Mouse (Mus musculus) heart, postnatal 0 days (tissue): ENCODE data around the gene Epha4.

Experiments
- CTCF ChIP-seq: IDR thresholded peaks from 2 replicates; pipeline ENCODE4 v1.5.1; 2016; ENCODE audit warnings: antibody characterized with exemption, control low read depth, low read depth
- EP300 ChIP-seq: IDR thresholded peaks from 2 replicates; pipeline ENCODE4 v1.6.1; 2016; ENCODE audit warnings: antibody characterized with exemption, low read depth

DNA sequence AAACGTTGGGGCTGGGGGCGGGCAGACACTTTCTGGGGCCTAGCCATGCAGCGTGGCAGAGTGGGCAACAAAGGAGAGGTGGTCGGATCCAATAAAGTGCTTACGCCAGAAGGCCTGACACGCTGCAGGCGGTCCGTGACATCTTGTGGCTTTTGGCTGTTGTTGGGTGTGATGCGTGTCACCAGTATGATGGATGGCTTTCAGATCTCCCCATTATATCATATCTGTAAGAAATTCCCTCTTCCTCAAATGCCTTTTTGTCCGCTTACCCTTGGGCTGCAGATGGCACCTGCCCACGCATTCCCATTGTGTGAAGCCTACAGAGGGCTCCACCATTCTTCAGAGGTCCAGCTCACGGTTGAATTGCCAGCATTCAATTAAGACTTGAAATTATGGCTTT is 25.1 kb upstream of the Epha4 start:
- TF ChIP-seq CTCF (no peak), EP300 (no peak)
